Mouse (Mus musculus) cerebellum, adult 2 months (tissue): Measurements from ENCODE around the gene Gdpd3. TPM values are rescaled to one million over a fixed set of nuclear protein-coding genes. Genes with fewer than 3 reads are reported as not detected.

ENCODE experiments used
- DNase-seq, 2 experiments: peaks; one replicate each; pipeline ENCODE4 v3.0.0; 2021
- H3K27ac ChIP-seq: fragments of 200-500 bp; 2 replicates; pipeline ENCODE4 v1.5.1; 2012; ENCODE audit warnings: low read length, control low read depth, inconsistent platforms; ENCODE audit not compliant: insufficient read depth
- H3K27me3 ChIP-seq: fragments of 200-500 bp; 2 replicates; pipeline ENCODE4 v1.6.1; 2012; ENCODE audit warnings: inconsistent platforms, mild to moderate bottlenecking, low read length, moderate library complexity; ENCODE audit not compliant: control insufficient read depth, insufficient read depth
- H3K4me1 ChIP-seq: fragments of 200-500 bp; 2 replicates; pipeline ENCODE4 v1.6.1; 2011; ENCODE audit warnings: low read length; ENCODE audit not compliant: control insufficient read depth, insufficient read depth
- H3K4me3 ChIP-seq: fragments of 200-500 bp; replicated peaks from 2 replicates; pipeline ENCODE3; 2011; ENCODE audit warnings: mild to moderate bottlenecking, low read depth, low read length, control low read depth; ENCODE audit not compliant: insufficient read depth
- CTCF ChIP-seq: fragments of 200-500 bp; IDR thresholded peaks from 2 replicates; pipeline ENCODE4 v1.5.1; 2011; ENCODE audit warnings: low read depth, mild to moderate bottlenecking, control low read depth, low read length, moderate library complexity, borderline replicate concordance; ENCODE audit not compliant: insufficient read depth
- POLR2A ChIP-seq: fragments of 200-500 bp; IDR thresholded peaks from 2 replicates; pipeline ENCODE4 v1.6.1; 2011; ENCODE audit warnings: low read length, control low read depth, borderline replicate concordance; ENCODE audit not compliant: insufficient read depth
- WGBS: fragments of 180-500 bp; shearing (Covaris S2); methylation state at CpG from one replicate; pipeline ENCODE4 v1.1.7; 2018; 5-methylcytosine and 5-hydroxymethylcytosine counted together
- polyA plus RNA-seq: library from polyadenylated mRNA; depleted of rRNA; stranded (reverse); fragments of >200 nt; gene quantifications from 2 replicates; pipeline ENCODE4 v1.2.3, GENCODE M21; 2012

Gene Gdpd3
- polyA plus RNA-seq, 1 experiment = 8.0 TPM

- DNase-seq = peak in 1 of 2 experiments; percentile 25
- WGBS = 58% methylated on average over 13 of the region's 13 CpGs
- no peak overlapping the region for H3K27ac ChIP-seq
- no peak for TF ChIP-seq CTCF
- TF ChIP-seq POLR2A = no peak
- H3K27me3 ChIP-seq = no peaks in the 10 kb centered on the region
- no peak overlapping the region for H3K4me3 ChIP-seq
- peaks cover 18% of the 10 kb centered on the region; the same call in 1 of the 2 replicates for H3K4me1 ChIP-seq
Measured at GRCm38 (mm10) chr7:126782693-126783092, 16.6 kb downstream of the Gdpd3 start.

- no peak for TF ChIP-seq POLR2A
- no peak for TF ChIP-seq CTCF
- H3K4me3 ChIP-seq = no peak overlapping the region
- H3K27me3 ChIP-seq = no peaks in the 10 kb centered on the region
- H3K27ac ChIP-seq = no peak overlapping the region
- DNase-seq = no peak
- peaks cover 12% of the 10 kb centered on the region; the same call in 1 of the 2 replicates for H3K4me1 ChIP-seq
- 63% methylated on average over 7 of the region's 7 CpGs for WGBS
Measured at GRCm38 (mm10) chr7:126784469-126784868, 18.3 kb downstream of the Gdpd3 start.

- no peak overlapping the region for H3K4me3 ChIP-seq
- H3K27ac ChIP-seq = no peak overlapping the region
- DNase-seq = no peak
- TF ChIP-seq CTCF (no peak), POLR2A (no peak)
- WGBS = 65% methylated on average over 4 of the region's 4 CpGs
- no peaks in the 10 kb centered on the region for H3K27me3 ChIP-seq
- peaks cover 9% of the 10 kb centered on the region; the same call in 1 of the 2 replicates for H3K4me1 ChIP-seq
Measured at GRCm38 (mm10) chr7:126785056-126785455, 18.9 kb downstream of the Gdpd3 start.

- 0 out of 2 replicates have a peak, but pooled peaks cover 3% of the 10 kb centered on the region for H3K4me1 ChIP-seq
- DNase-seq = no peak
- 87% methylated on average over 14 of the region's 14 CpGs for WGBS
- H3K27me3 ChIP-seq = no peaks in the 10 kb centered on the region
- TF ChIP-seq CTCF = no peak
- no peak for TF ChIP-seq POLR2A
- H3K27ac ChIP-seq = no peak overlapping the region
- H3K4me3 ChIP-seq = no peak overlapping the region
Measured at GRCm38 (mm10) chr7:126786142-126786541, 20.0 kb downstream of the Gdpd3 start.

- DNase-seq = no peak
Measured at GRCm38 (mm10) chr7:126789141-126789540, 23.0 kb downstream of the Gdpd3 start.

GRCm38 (mm10) chr7:126791851-126792720 is 26.0 kb downstream of the Gdpd3 start, which contains the start of gene Ppp4c:
TSS of gene Ppp4c (minus strand) at chr7:126792496.
- Histone ChIP-seq H3K27me3 (no peaks in the 10 kb centered on the region), H3K4me1 (peaks cover 12% of the 10 kb centered on the region), H3K4me3 (peak within 1 kb of the TSS; percentile 68), H3K27ac (no peak within 1 kb of the TSS; the same call in 1 of the 2 replicates)
- peak; percentile 95 to 97 for DNase-seq
- TF ChIP-seq CTCF = no peak
- peak; percentile 66; the same call in 1 of the 2 replicates for TF ChIP-seq POLR2A
- under 1% methylated on average over 73 of the region's 83 CpGs for WGBS

More at GRCm38 (mm10) chr7:126789141-126789540, 23.0 kb downstream of the Gdpd3 start:
- no peaks in the 10 kb centered on the region for H3K27me3 ChIP-seq
- H3K27ac ChIP-seq = no peak overlapping the region
- no peak overlapping the region for H3K4me3 ChIP-seq
- no peak for TF ChIP-seq POLR2A
- no peak for TF ChIP-seq CTCF
- no peaks in the 10 kb centered on the region for H3K4me1 ChIP-seq
- 73% methylated on average over 4 of the region's 4 CpGs for WGBS

- Histone ChIP-seq H3K27me3 (no peaks in the 10 kb centered on the region), H3K27ac (no peak overlapping the region; the same call in 1 of the 2 replicates), H3K4me1 (peaks cover 12% of the 10 kb centered on the region), H3K4me3 (peak overlapping the region; percentile 68)
- TF ChIP-seq CTCF (no peak), POLR2A (no peak)
- WGBS = 25% methylated on average over 11 of the region's 11 CpGs
- no peak for DNase-seq
Measured at GRCm38 (mm10) chr7:126792721-126793443, 26.7 kb downstream of the Gdpd3 start.
